Mouse (Mus musculus): ENCODE measurements around the gene Syk.

DNA sequence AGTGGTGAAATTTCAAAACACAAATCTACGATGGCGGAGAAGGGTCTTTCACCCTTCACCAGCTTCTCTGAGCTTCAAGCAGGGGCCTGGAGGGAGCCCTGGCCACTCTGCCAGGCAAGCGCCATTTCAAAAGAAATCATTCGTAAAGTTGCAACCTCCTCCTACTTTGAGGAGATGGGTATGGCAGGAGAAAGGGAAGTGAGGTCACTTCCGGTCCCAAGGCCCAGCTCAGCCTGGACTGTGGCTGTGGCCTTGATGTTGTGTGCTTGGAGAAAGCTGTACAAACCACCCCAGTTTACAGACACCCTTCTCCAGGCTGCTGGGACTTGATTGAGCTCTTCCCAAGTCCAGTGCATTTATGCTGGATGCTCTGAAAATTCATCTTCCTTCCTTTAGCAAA lies 36.5 kb downstream of the Syk start:
- TF ChIP-seq POLR2A (IDR thresholded peaks at IDR 0.05; ENCODE audit: control insufficient read depth, extremely low read depth, insufficient read depth, low read length, poor library complexity) (no peak), CTCF (IDR thresholded peaks at IDR 0.05; ENCODE audit: borderline replicate concordance, control insufficient read depth, extremely low read depth, insufficient read depth, low read length, poor library complexity) (no peak)
